Mouse (Mus musculus) midbrain, embryonic 14.5 days (tissue): ENCODE results near the gene Ubxn4. TPM values are rescaled to one million over a fixed set of nuclear protein-coding genes. Genes with fewer than 3 reads are reported as not detected.

ENCODE experiments used
- ATAC-seq: fragments of 200-750 bp; cut with Nextera tagmentation; 2 replicates; pipeline ENCODE4 v1.8.0; 2017; ENCODE audit warnings: moderate number of reproducible peaks, moderate library complexity; ENCODE audit not compliant: low FRiP score, low TSS enrichment
- DNase-seq: peaks from one replicate; pipeline ENCODE4 v3.0.0-alpha.2; 2015
- H3K27ac ChIP-seq: fragments of 300-500 bp; sonication (generic); replicated peaks from 2 replicates; pipeline ENCODE4 v1.5.1; 2014; ENCODE audit warnings: mild to moderate bottlenecking, low read depth, low read length, moderate library complexity
- H3K27me3 ChIP-seq: fragments of 300-500 bp; sonication (generic); 2 replicates; pipeline ENCODE4 v1.6.1; 2014; ENCODE audit warnings: low read length, control low read depth, mixed read lengths; ENCODE audit not compliant: control insufficient read depth, insufficient read depth
- H3K36me3 ChIP-seq: fragments of 300-500 bp; sonication (generic); 2 replicates; pipeline ENCODE4 v1.6.1; 2014; ENCODE audit warnings: low read length, control low read depth; ENCODE audit not compliant: control insufficient read depth, insufficient read depth
- H3K4me1 ChIP-seq: fragments of 300-500 bp; sonication (generic); 2 replicates; pipeline ENCODE4 v1.6.1; 2014; ENCODE audit warnings: mild to moderate bottlenecking, antibody characterized with exemption, low read length, control low read depth; ENCODE audit not compliant: control insufficient read depth, insufficient read depth
- H3K4me2 ChIP-seq: fragments of 300-500 bp; sonication (generic); 2 replicates; pipeline ENCODE4 v1.6.1; 2014; ENCODE audit warnings: mild to moderate bottlenecking, low read length, moderate library complexity
- H3K4me3 ChIP-seq: fragments of 300-500 bp; sonication (generic); replicated peaks from 2 replicates; pipeline ENCODE4 v1.5.1; 2014; ENCODE audit warnings: low read depth, low read length
- H3K9ac ChIP-seq: fragments of 300-500 bp; sonication (generic); replicated peaks from 2 replicates; pipeline ENCODE4 v1.6.1; 2014; ENCODE audit warnings: mild to moderate bottlenecking, low read length, moderate library complexity
- H3K9me3 ChIP-seq: fragments of 300-500 bp; sonication (generic); 2 replicates; pipeline ENCODE4 v1.6.1; 2016; ENCODE audit warnings: low read length, control low read depth, mixed read lengths; ENCODE audit not compliant: control insufficient read depth
- WGBS: fragments of 180-500 bp; shearing (Covaris S2); extraction: QIAGEN DNeasy Blood & Tissue Kit; methylation state at CpG from one replicate; pipeline ENCODE4 v1.1.7; 2014; 5-methylcytosine and 5-hydroxymethylcytosine counted together
- microRNA counts: library from miRNA; unstranded; fragments of <30 nt; microRNA quantifications from one replicate; lab custom pipeline; 2016
- microRNA-seq: library from miRNA; unstranded; fragments of <30 nt; microRNA quantifications from one replicate; pipeline ENCODE4, GENCODE M21; 2016
- polyA plus RNA-seq: library from polyadenylated mRNA; unstranded; fragments of >200 nt; fragmentation: Nextera tagmentation; extraction: Ambion mirVana; gene quantifications from 2 replicates; pipeline ENCODE4 v1.2.1, GENCODE M21; 2014

The Ubxn4 gene
- polyA plus RNA-seq, 1 experiment from 2014 or later = 81.5 TPM

DNA sequence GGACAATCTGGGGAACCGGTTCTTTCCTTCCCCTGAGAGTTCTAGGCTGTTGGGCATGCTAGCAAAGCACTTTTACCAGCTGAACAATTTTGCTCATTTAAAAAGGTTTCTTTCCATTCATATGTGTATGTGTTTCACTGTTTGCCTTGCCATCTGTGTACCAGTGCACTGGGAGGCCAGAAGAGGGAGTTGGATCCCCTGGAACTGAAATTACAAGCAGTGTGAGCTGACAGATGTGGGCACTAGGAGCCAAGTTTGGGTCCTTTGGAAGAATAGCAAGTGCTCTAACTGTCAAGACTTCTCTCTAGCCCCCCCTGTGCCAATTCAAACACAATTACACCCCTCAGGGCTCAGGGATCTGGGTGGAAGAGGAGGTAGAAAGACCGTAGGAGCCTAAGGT is 81.0 kb downstream of the Ubxn4 start:
- no peaks in the 10 kb centered on the region for H3K27me3 ChIP-seq
- H3K4me1 ChIP-seq = no peaks in the 10 kb centered on the region
- H3K9ac ChIP-seq = no peak overlapping the region
- no peaks in the 10 kb centered on the region for H3K9me3 ChIP-seq
- WGBS = 77% methylated on average over 2 of the region's 2 CpGs
- DNase-seq (no peak), ATAC-seq (no peak)
- no peak overlapping the region for H3K27ac ChIP-seq
- H3K4me3 ChIP-seq = no peak overlapping the region
- H3K4me2 ChIP-seq = no peak overlapping the region
- no peaks in the 10 kb centered on the region for H3K36me3 ChIP-seq

GRCm38 (mm10) chr1:128327165-128327564 is 83.4 kb downstream of the Ubxn4 start:
- no peaks in the 10 kb centered on the region for H3K27me3 ChIP-seq
- no peak overlapping the region for H3K27ac ChIP-seq
- no peak for ATAC-seq
- no peaks in the 10 kb centered on the region for H3K9me3 ChIP-seq
- H3K9ac ChIP-seq = no peak overlapping the region
- H3K4me1 ChIP-seq = no peaks in the 10 kb centered on the region
- no peak overlapping the region for H3K4me2 ChIP-seq
- peaks cover 3% of the 10 kb centered on the region; the same call in 1 of the 2 replicates for H3K36me3 ChIP-seq
- 94% methylated on average over 1 of the region's 1 CpGs for WGBS
- no peak overlapping the region for H3K4me3 ChIP-seq
- DNase-seq = no peak

GRCm38 (mm10) chr1:128328218-128328617 is 84.5 kb downstream of the Ubxn4 start, which contains the start of gene Lct:
TSS of gene Lct (minus strand) at chr1:128328318.
- Histone ChIP-seq H3K4me1 (no peaks in the 10 kb centered on the region), H3K9ac (no peak within 1 kb of the TSS), H3K4me2 (no peak within 1 kb of the TSS), H3K27ac (no peak within 1 kb of the TSS), H3K27me3 (no peaks in the 10 kb centered on the region), H3K36me3 (peaks cover 13% of the 10 kb centered on the region), H3K9me3 (no peaks in the 10 kb centered on the region), H3K4me3 (no peak within 1 kb of the TSS)
- WGBS = 89% methylated on average over 3 of the region's 3 CpGs
- DNase-seq (no peak), ATAC-seq (no peak)

MicroRNA genes within 50 kb of the gene (microRNA counts, 519-probe panel; counts per million panel counts)
- 5,672 counts per million, percentile 69 among the panel's probes with 10 or more counts for microRNA mmu-miR-128 (lab: Ali Mortazavi, UCI)

Small RNAs within 50 kb of the gene (microRNA-seq; reads per million reads assigned to microRNA genes)
- 1,148 reads per million, percentile 83 among the genes with 10 or more reads in this experiment for gene Mir128-1

Other genes starting within 250 kb of the Ubxn4 start
- gene Zranb3, start 140.9 kb upstream of the Ubxn4 start, polyA plus RNA-seq = 2.8 and 4.8 TPM in 2 replicates
- gene R3hdm1, start 140.7 kb upstream of the Ubxn4 start, polyA plus RNA-seq = 111 and 113 TPM in 2 replicates
- 0.12 TPM in 2 replicates for gene Lct, start 84.4 kb downstream of the Ubxn4 start, polyA plus RNA-seq
- gene Mcm6, start 115.7 kb downstream of the Ubxn4 start, polyA plus RNA-seq = 41.3 and 77.8 TPM in 2 replicates
- 96.7 and 111 TPM in 2 replicates for gene Dars, start 173.4 kb downstream of the Ubxn4 start, polyA plus RNA-seq